Comparison of ENCODE assay signal across 17 mouse cellular contexts in the genomic region with DNA sequence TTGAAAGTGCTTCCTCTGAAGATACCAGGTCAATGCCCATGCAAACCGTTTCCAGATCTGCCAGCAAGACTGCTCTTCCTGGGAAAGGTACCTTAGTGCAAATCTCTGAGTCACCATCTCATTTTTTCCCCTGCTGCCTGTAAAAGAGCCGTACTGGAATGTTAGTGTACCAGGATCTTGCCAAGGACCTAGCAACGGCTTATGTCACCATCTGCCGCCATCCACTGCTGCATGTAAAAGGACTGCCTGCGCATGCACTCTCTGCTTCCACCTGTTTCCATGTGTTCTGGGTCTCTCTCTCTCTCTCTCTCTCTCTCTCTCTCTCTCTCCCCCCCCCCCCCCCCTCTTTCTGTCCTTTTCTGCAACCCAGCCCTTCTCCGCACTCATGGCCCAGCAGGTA. TPM values are rescaled to one million over a fixed set of nuclear protein-coding genes. Genes with fewer than 3 reads are reported as not detected.
"Had no signal": no experiment of that assay in that cellular context is flagged by ENCODE, and none has a peak within 500 bp of the region (broad histone marks: within the 10 kb centered on the region; RNA-seq: fewer than 3 reads in every experiment).

No protein-coding gene starts in this region.

- ATAC-seq: intestine, postnatal 0 days; midbrain, embryonic 16.5 days had no signal

- H3K4me2 ChIP-seq: limb, embryonic 13.5 days; midbrain, embryonic 12.5 days; neural tube, embryonic 13.5 days had no signal

- H3K9ac ChIP-seq: limb, embryonic 13.5 days; liver, embryonic 14.5 days; midbrain, embryonic 12.5 days; neural tube, embryonic 13.5 days had no signal

- H3K27ac ChIP-seq: limb, embryonic 13.5 days; liver, embryonic 14.5 days; midbrain, embryonic 12.5 days; neural tube, embryonic 13.5 days had no signal

- H3K9me3 ChIP-seq: neural tube, embryonic 13.5 days had no signal

- H3K4me1 ChIP-seq: limb, embryonic 13.5 days; midbrain, embryonic 12.5 days; neural tube, embryonic 13.5 days had no signal

- H3K27me3 ChIP-seq: limb, embryonic 13.5 days; midbrain, embryonic 12.5 days; neural tube, embryonic 13.5 days had no signal

- H3K4me3 ChIP-seq: limb, embryonic 13.5 days; midbrain, embryonic 12.5 days; neural tube, embryonic 13.5 days had no signal

- DNase-seq: kidney, adult 8-10 months; kidney, postnatal 25 days; left cerebral cortex, postnatal 4 days; lung, adult 18-20 months; retina, postnatal 1 day had no signal

RNA-seq across cellular contexts. Expression of a gene that starts 45.2 kb away (rescaled TPM):
- total RNA-seq: layer of hippocampus, adult 18-20 months; left cerebral cortex, adult 18-20 months; left cerebral cortex, postnatal 10 days; liver, adult 2 months; megakaryocyte-erythroid progenitor cell, adult 5-6 weeks had no signal
- polyA plus RNA-seq: intestine, postnatal 0 days; limb, embryonic 13.5 days; liver, adult 2 months; liver, embryonic 14.5 days; lung, embryonic 16.5 days; midbrain, embryonic 12.5 days had no signal
